Mouse (Mus musculus): ENCODE measurements around the gene Hmga1b.
"Not testable (repeated sequence)": the region's sequence is repeated elsewhere in the genome, so short reads cannot be mapped to it uniquely, and the experiment has no call there.

Gene Hmga1b

DNA sequence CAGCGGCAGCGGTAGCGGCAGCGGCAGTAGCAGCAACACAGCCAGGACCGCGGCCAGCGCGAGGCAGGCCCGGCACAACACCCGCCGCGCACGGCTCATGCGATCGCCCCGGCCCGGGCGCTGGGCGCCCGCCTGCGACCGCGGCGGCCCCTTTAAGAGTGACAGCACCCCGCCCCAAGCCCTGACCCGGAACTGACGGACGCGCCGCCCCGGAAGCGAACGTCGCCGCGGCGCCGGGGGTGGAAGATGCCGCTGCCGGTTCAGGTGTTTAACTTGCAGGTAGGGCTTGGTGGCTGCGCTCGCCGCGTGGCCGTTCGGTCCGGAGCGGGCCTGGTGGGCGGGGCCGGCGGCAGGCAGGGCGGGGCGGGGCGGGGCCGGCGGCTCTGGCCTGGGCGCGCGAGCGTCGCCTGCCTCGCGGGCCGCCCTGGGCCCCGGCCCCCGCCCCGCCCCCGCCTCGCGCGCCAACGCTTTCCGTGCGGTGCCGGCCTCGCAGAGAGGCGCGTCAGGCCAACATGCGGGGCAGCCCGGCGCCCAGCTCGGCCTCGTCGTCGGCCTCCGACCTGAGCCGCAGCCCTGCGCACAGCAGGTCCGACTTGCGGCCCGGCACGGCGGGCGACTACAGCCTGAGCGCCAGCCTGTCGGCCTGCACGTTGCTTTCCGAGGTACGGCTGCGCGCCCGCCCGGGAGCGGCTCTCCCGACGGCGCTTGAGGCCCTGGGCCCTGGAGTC, 21.6 kb downstream of the Hmga1b start, which contains the start of the genes Rfng and Gps1:
TSS of gene Rfng (minus strand) at position 144 of the 728 bp plus-strand sequence.
TSS of gene Gps1 (plus strand) at position 209 of the 728 bp plus-strand sequence.
- DNase-seq: peak; percentile 87 to 89

- no peak for DNase-seq
Observed at GRCm38 (mm10) chr11:120785145-120785544, 22.6 kb downstream of the Hmga1b start.

DNA sequence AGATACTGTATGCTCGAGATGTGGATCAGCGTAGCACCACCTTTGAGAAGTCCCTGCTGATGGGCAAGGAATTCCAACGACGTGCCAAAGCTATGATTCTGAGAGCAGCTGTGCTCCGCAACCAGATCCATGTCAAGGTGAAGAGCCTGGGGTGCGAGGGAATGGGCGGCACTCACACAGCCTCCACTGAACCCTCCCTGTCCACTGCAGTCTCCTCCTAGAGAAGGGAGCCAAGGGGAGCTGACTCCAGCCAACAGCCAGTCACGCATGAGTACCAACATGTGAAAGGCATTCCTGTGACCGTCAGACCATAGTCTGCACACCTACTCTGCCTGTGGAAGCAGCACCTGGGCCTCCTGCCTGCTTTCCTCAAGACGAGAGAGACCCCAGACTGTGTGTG, 25.9 kb downstream of the Hmga1b start:
- not testable (repeated sequence) for DNase-seq

GRCm38 (mm10) chr11:120789355-120789754, 26.8 kb downstream of the Hmga1b start:
- no peak for DNase-seq

- no peak for DNase-seq
Observed at GRCm38 (mm10) chr11:120789810-120790209, 27.2 kb downstream of the Hmga1b start.

GRCm38 (mm10) chr11:120792652-120793051, 30.1 kb downstream of the Hmga1b start:
- no peak for DNase-seq

- peak; percentile 97 to 99 for DNase-seq
Observed at GRCm38 (mm10) chr11:120795756-120796613, 33.4 kb downstream of the Hmga1b start, which contains the start of gene Dus1l. Gene Dus1l (minus strand): TSS chr11:120796403.

DNA sequence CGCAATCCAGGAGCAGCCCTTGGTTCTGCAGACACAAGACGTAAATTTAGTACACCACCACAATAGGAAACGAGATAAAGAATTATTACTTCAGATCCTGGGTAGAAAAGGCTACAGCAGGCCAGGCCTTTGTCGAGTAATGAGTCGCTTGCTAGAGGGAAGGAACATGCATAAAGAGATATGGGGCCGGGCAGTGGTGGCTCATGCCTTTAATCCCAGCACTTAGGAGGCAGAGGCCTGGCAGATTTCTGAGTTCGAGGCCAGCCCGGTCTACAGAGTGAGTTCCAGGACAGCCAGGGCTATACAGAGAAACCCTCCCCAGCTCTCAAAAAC, 34.0 kb downstream of the Hmga1b start:
- no peak for DNase-seq

DNA sequence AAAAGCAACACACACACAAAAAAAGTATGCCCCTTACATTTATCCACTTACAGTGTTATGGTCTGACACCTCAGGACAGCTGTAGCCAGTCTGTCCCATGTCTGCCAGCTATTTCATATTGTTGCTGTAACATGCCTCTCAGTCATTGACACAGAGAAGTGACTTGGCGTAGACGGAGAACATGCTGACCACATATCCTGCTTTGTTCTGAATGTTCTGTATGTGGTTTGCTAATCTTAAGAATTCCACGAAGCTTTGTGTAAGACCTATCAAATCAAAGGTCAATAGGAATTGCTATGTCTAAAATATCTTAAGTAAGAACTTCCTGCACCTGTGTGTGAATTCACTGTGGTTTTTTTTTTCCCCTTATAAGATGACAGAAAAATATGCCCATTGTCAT, 35.6 kb downstream of the Hmga1b start:
- DNase-seq: no peak

DNA sequence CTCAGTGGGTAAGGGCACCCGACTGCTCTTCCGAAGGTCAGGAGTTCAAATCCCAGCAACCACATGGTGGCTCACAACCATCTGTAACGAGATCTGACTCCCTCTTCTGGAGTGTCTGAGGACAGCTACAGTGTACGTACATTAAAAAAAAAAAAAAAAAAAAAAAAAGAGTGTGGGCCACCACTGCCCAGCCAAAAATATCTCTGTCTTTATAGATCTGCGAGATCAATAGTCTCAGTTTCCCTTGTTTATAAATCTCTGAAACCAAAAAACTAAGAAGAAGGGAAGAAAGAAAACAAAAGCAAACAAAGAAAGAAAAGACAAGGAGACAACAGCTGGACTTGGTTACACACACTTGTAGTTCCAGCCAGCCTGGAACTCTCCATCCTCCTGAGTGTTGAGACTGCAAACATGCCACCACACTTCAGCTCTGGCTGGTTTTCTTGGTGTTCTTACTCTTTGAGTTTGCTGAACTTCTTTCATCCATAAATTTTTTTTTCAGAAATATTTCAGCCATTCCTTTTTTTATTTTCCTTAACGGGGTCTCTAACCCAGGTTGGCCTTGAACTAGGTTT, 36.8 kb downstream of the Hmga1b start:
- peak in 1 of 2 experiments; percentile 24 for DNase-seq

DNA sequence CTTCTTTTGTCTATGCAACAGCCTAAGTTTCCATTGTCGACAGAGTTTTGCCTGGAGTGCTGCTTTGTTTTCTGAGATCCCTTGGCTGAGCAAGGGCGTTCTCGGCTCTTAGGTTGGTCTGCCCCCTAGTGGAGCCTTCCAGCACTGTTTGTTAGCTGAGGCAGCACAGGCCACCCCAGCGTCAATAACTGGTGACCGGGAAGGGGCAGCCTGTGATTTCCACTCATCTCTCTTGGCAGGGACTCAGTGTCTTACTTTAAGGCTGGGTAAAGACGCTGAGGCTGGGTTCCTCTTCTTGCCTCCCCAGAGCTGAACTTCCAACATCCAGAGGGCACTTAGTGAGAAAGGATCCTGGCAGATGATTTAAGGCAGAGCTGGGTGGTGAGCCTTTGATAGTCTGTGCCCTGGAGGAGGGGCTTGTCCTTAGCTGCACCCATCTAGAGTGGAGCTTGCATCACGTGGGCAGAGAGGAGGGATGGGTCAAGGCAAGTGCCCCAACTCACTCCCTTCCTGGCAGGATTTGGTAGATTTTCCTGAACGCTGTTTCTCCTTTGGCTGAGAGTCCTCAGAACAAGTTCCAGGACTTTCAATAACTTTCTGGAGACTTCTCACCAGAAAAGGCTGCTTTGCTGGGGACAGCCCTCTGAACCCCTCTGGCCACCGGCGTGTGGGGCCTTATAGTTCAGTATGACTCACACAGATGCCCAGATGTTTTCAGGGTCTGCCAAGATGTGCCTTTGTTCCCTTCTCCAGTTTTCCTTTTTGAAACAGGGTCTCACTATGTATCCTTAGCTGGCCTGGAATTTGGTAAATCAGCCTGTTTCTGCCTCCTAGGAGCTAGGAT, 37.7 kb downstream of the Hmga1b start:
- peak; percentile 91 to 93 for DNase-seq

DNA sequence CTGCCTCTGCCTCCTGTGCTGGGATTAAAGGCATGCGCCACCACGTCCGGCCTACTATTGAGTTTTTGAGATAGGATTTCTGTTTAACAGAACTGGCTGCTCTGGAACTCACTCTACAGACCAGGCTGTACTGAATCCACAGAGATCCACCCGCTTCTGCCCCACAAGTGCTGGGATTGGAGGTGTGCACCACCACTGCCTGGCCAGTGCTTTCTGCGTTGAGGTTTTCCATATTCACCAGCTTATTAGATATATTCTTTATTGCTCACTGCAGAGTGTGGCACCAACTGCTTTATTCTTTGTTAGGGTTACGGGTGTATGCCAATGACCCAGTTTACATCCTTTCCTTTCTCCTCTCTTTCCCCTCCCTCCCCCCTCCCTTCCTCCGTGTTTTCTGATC, 41.7 kb downstream of the Hmga1b start:
- no peak for DNase-seq

GRCm38 (mm10) chr11:120804769-120805168, 42.2 kb downstream of the Hmga1b start:
- DNase-seq: no peak

DNA sequence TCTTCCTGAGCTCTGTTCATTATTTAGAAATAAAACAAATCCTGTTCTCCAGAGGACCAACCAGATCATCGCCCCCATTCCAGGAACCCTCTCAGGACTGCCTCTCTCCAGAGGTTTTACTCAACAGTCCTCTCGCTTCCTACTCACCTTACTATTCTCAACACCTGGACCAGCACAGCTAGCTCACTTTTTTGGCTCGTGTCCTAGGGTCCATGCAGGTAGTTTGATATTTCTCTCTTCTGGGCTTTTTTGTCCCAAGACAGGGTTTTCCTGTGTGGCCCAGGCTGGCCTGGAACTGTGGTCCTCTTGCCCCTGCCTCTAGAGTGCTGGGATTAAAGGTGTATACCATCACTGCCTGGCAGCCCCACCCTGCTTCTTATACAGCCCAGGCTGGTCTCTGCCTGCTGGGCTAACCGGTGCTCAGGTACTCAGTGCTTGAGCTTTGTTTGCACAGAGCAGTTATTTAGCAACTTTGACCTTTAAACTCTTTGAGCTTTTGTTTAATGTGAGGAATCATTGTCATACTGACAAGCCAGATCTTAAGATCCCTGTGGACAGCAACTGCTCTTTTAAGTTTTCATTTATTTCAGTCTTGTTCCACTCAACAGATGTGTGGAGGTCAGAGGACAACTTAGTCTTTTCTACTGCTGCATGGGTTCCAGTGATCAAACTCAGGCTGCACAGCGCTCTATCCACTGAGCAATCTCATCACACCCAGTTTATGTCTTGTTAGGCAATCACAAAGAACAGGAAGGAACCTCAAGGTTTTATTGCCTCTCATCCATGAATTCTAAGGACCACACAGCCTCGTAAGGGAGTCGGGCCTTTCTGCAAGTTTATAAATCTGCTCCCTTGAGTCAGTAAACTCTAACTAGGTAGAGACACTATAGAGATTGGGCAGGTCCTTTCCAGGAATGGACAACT, 43.0 kb downstream of the Hmga1b start:
- DNase-seq: no peak

GRCm38 (mm10) chr11:120808010-120808409, 45.4 kb downstream of the Hmga1b start:
- no peak for DNase-seq

DNA sequence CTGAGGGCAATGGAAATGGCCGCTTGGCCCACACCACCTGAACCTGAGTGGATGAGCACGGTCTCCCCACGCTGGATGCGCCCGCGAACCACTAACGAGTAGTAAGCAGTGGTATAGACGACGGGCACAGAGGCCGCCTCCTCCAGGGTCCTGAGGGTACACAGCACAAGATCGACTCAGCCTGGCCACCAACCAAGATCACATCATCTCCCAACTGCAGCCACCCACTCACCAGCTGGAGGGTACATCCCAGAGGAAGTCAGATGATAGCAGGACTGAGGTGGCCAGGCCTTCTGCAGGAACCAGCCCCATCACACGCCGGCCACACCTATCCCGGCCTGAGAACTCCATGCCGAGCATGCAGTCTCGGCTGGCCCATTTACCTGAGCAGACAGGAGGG, 49.5 kb downstream of the Hmga1b start:
- DNase-seq: no peak

All from lung, postnatal 4 days (tissue).